Mouse (Mus musculus) MEL (cell line): ENCODE measurements at regions not wholly inside any gene's neighbourhood (a gene's known extent, or its start where the extent isn't known, plus 50 kb on each side); places are given as distances from the start of the nearest gene placed in this dataset.

Source experiments
- DNase-seq: peaks from one replicate; pipeline ENCODE4 v3.0.0; 2011; ENCODE audit warnings: low read depth, low spot score
- H3K27ac ChIP-seq: 2 replicates; pipeline ENCODE4 v1.5.1; 2012; ENCODE audit warnings: low read depth, mild to moderate bottlenecking, control low read depth, low read length, moderate library complexity; ENCODE audit not compliant: control insufficient read depth
- H3K27me3 ChIP-seq, 2 experiments: fragments of 150-350 bp in 1 of 2; sonication (generic) in 1 of 2; 2 replicates each; pipeline ENCODE4 v1.6.1; 2012; ENCODE audit warnings: low read length in 2 of 2, mild to moderate bottlenecking in 2 of 2, improper control_type of control experiment in 1 of 2, moderate library complexity in 1 of 2; ENCODE audit not compliant: insufficient read depth in 2 of 2, control insufficient read depth in 1 of 2
- H3K36me3 ChIP-seq, 2 experiments: 2 replicates each; pipeline ENCODE4 v1.6.1; 2012 to 2014; ENCODE audit warnings: low read length in 2 of 2, improper control_type of control experiment in 1 of 2, inconsistent platforms in 1 of 2, mild to moderate bottlenecking in 1 of 2; ENCODE audit not compliant: insufficient read depth in 2 of 2, control insufficient read depth in 1 of 2
- H3K4me1 ChIP-seq, 2 experiments: fragments of 150-350 bp in 1 of 2; sonication (generic) in 1 of 2; 2 replicates each; pipeline ENCODE4 v1.6.1; 2012; ENCODE audit warnings: low read length in 2 of 2, improper control_type of control experiment in 1 of 2, mild to moderate bottlenecking in 1 of 2; ENCODE audit not compliant: insufficient read depth in 2 of 2, control insufficient read depth in 1 of 2
- H3K4me3 ChIP-seq, 2 experiments: fragments of 150-350 bp in 1 of 2; sonication (generic) in 1 of 2; 2 replicates each; pipeline ENCODE4 v1.5.1; 2012; ENCODE audit warnings: low read depth in 2 of 2, low read length in 2 of 2, mild to moderate bottlenecking in 2 of 2, moderate library complexity in 2 of 2, control low read depth in 1 of 2, improper control_type of control experiment in 1 of 2; ENCODE audit not compliant: control insufficient read depth in 1 of 2, insufficient read depth in 1 of 2
- H3K79me2 ChIP-seq: 2 replicates; pipeline ENCODE4 v1.6.1; 2012; ENCODE audit warnings: mild to moderate bottlenecking, low read length, moderate library complexity; ENCODE audit not compliant: control insufficient read depth, poor library complexity, insufficient read depth
- H3K9ac ChIP-seq: 2 replicates; pipeline ENCODE4 v1.6.1; 2012; ENCODE audit warnings: low read depth, mild to moderate bottlenecking, control low read depth, low read length, moderate library complexity; ENCODE audit not compliant: control insufficient read depth, poor library complexity, severe bottlenecking
- H3K9me3 ChIP-seq: fragments of 150-350 bp; sonication (generic); replicated peaks from 2 replicates; pipeline ENCODE4 v1.6.1; 2012; ENCODE audit warnings: mild to moderate bottlenecking, low read length, improper control_type of control experiment, moderate library complexity; ENCODE audit not compliant: insufficient read depth
- CHD2 ChIP-seq: IDR thresholded peaks from 2 replicates; pipeline ENCODE4 v1.6.1; 2011; ENCODE audit warnings: low read length, improper control_type of control experiment
- EP300 ChIP-seq, 2 experiments: IDR thresholded peaks; 2 replicates each; pipeline ENCODE4 v1.6.1; 2011; ENCODE audit warnings: improper control_type of control experiment in 2 of 2, low read length in 2 of 2, low read depth in 1 of 2, mild to moderate bottlenecking in 1 of 2
- GATA1 ChIP-seq: IDR thresholded peaks from 2 replicates; pipeline ENCODE4 v1.6.1; 2011; ENCODE audit warnings: low read depth, low read length, improper control_type of control experiment
- KAT2A ChIP-seq: conservative IDR thresholded peaks from 2 replicates; pipeline ENCODE4 v1.6.1; 2012; ENCODE audit warnings: low read depth, low read length, improper control_type of control experiment, inconsistent platforms
- MAFK ChIP-seq: IDR thresholded peaks from 2 replicates; pipeline ENCODE4 v1.6.1; 2011; ENCODE audit warnings: low read depth, mild to moderate bottlenecking, low read length, improper control_type of control experiment, borderline replicate concordance
- MAZ ChIP-seq: IDR thresholded peaks from 2 replicates; pipeline ENCODE4 v1.6.1; 2012; ENCODE audit warnings: low read depth, mild to moderate bottlenecking, inconsistent platforms, low read length, improper control_type of control experiment
- MEF2A ChIP-seq: IDR thresholded peaks from 2 replicates; pipeline ENCODE4 v1.6.1; 2014; ENCODE audit warnings: low read depth, mild to moderate bottlenecking, inconsistent platforms, low read length, improper control_type of control experiment; ENCODE audit not compliant: poor library complexity, insufficient replicate concordance, severe bottlenecking; ENCODE audit errors: extremely low read depth
- POLR2AphosphoS2 ChIP-seq: IDR thresholded peaks from 2 replicates; pipeline ENCODE4 v1.6.1; 2011; ENCODE audit warnings: low read length, improper control_type of control experiment
- POLR2AphosphoS5 ChIP-seq: IDR thresholded peaks from 2 replicates; pipeline ENCODE4 v1.6.1; 2012; ENCODE audit warnings: low read depth, borderline replicate concordance, mild to moderate bottlenecking, inconsistent platforms, low read length, moderate library complexity, mixed read lengths
- RAD21 ChIP-seq: IDR thresholded peaks from 2 replicates; pipeline ENCODE4 v1.6.1; 2011; ENCODE audit warnings: mild to moderate bottlenecking, low read depth, low read length, improper control_type of control experiment
- RCOR1 ChIP-seq: IDR thresholded peaks from 2 replicates; pipeline ENCODE4 v1.6.1; 2012; ENCODE audit warnings: low read depth, mild to moderate bottlenecking, inconsistent platforms, low read length, improper control_type of control experiment
- SIN3A ChIP-seq: IDR thresholded peaks from 2 replicates; pipeline ENCODE4 v1.6.1; 2012; ENCODE audit warnings: low read length, improper control_type of control experiment, inconsistent platforms
- TCF12 ChIP-seq: IDR thresholded peaks from 2 replicates; pipeline ENCODE4 v1.6.1; 2014; ENCODE audit warnings: low read depth, mild to moderate bottlenecking, inconsistent platforms, low read length, improper control_type of control experiment, moderate library complexity
- UBTF ChIP-seq: IDR thresholded peaks from 2 replicates; pipeline ENCODE4 v1.6.1; 2012; ENCODE audit warnings: low read depth, mild to moderate bottlenecking, inconsistent platforms, low read length, improper control_type of control experiment, moderate library complexity, borderline replicate concordance; ENCODE audit not compliant: insufficient read depth
- ZC3H11A ChIP-seq: IDR thresholded peaks from 2 replicates; pipeline ENCODE4 v1.6.1; 2012; ENCODE audit warnings: low read depth, mild to moderate bottlenecking, inconsistent platforms, low read length, improper control_type of control experiment
- ZMIZ1 ChIP-seq: IDR thresholded peaks from 2 replicates; pipeline ENCODE4 v1.6.1; 2012; ENCODE audit warnings: low read depth, mild to moderate bottlenecking, inconsistent platforms, low read length, improper control_type of control experiment, moderate library complexity
- ZNF384 ChIP-seq: IDR thresholded peaks from 2 replicates; pipeline ENCODE4 v1.6.1; 2012; ENCODE audit warnings: low read depth, mild to moderate bottlenecking, inconsistent platforms, low read length, improper control_type of control experiment

GRCm38 (mm10) chr3:70097813-70098212, 90.4 kb downstream of the Otol1 start:
- Histone ChIP-seq H3K79me2 (no peaks in the 10 kb centered on the region), H3K27ac (no peak overlapping the region), H3K4me3 (no peak overlapping the region), H3K36me3 (no peaks in the 10 kb centered on the region), H3K9me3 (no peaks in the 10 kb centered on the region), H3K27me3 (no peaks in the 10 kb centered on the region), H3K4me1 (no peaks in the 10 kb centered on the region), H3K9ac (no peak overlapping the region)
- no peak for DNase-seq
- no peak for TF ChIP-seq MAZ
- no peak for TF ChIP-seq POLR2AphosphoS2
- TF ChIP-seq RCOR1, result no peak
- no peak for TF ChIP-seq ZC3H11A
- TF ChIP-seq ZNF384, result no peak
- no peak for TF ChIP-seq POLR2AphosphoS5

- TF ChIP-seq UBTF (no peak), CHD2 (no peak), MEF2A (no peak), GATA1 (no peak), SIN3A (no peak), KAT2A (no peak), EP300 (IDR thresholded peaks at IDR 0.05; ENCODE audit: low read depth in 1 of 2, low read length in 2 of 2) (no peak), POLR2AphosphoS2 (no peak), ZNF384 (no peak), MAFK (no peak), RAD21 (no peak), ZMIZ1 (no peak), TCF12 (no peak)
- no peaks in the 10 kb centered on the region for H3K36me3 ChIP-seq
- H3K9me3 ChIP-seq, result no peaks in the 10 kb centered on the region
- DNase-seq, result no peak
- H3K9ac ChIP-seq, result no peak overlapping the region
- no peak overlapping the region for H3K27ac ChIP-seq
- H3K4me1 ChIP-seq, result no peaks in the 10 kb centered on the region
- no peaks in the 10 kb centered on the region for H3K27me3 ChIP-seq
- no peak overlapping the region for H3K4me3 ChIP-seq
- H3K79me2 ChIP-seq, result no peaks in the 10 kb centered on the region
Measured at GRCm38 (mm10) chr3:70102091-70102490, 94.7 kb downstream of the Otol1 start.
